Mouse (Mus musculus) adrenal gland, adult 2 months (tissue): ENCODE data around the gene Usp44. TPM values are rescaled to one million over a fixed set of nuclear protein-coding genes. Genes with fewer than 3 reads are reported as not detected.

Experiments used
- polyA plus RNA-seq: library from polyadenylated mRNA; depleted of rRNA; stranded (reverse); fragments of >200 nt; gene quantifications from 2 replicates; pipeline ENCODE4 v1.2.3, GENCODE M21; 2012; rRNA removed
- total RNA-seq, 2 experiments: library from RNA; stranded (reverse); gene quantifications; 2 replicates each; pipeline ENCODE4 v1.2.3; 2021

Usp44 gene
- total and polyA plus RNA-seq, 3 experiments: not detected

Other genes starting within 250 kb of the Usp44 start
- 10 to 100 TPM; 11.7 to 16.6 TPM for gene Snrpf, start 241.8 kb upstream of the Usp44 start, total RNA-seq
- gene Snrpf, start 241.8 kb upstream of the Usp44 start, polyA plus RNA-seq: 10.6 and 12.5 TPM in 2 replicates
- 10 to 100 TPM; 14.6 to 26.8 TPM for gene Ntn4, start 190.9 kb upstream of the Usp44 start, total RNA-seq
- gene Ntn4, start 190.9 kb upstream of the Usp44 start, polyA plus RNA-seq: 11.0 and 12.5 TPM in 2 replicates
- 100 to 1,000 TPM; 156 to 171 TPM for gene Metap2, start 65.5 kb downstream of the Usp44 start, total RNA-seq
- gene Metap2, start 65.5 kb downstream of the Usp44 start, polyA plus RNA-seq: 24.1 and 36.3 TPM in 2 replicates
- gene Vezt, start 204.3 kb downstream of the Usp44 start, total RNA-seq: 10 to 100 TPM; 20.9 to 22.1 TPM
- gene Vezt, start 204.3 kb downstream of the Usp44 start, polyA plus RNA-seq: 4.6 and 6.6 TPM in 2 replicates
- gene Fgd6, start 204.4 kb downstream of the Usp44 start, total RNA-seq: 1 to 10 TPM; 4.5 to 5.6 TPM
- gene Fgd6, start 204.4 kb downstream of the Usp44 start, polyA plus RNA-seq: 0.64 and 0.80 TPM in 2 replicates